Mouse (Mus musculus) small intestine, adult 2 months (tissue): Measurements from ENCODE around the gene Parvb. TPM values are rescaled to one million over a fixed set of nuclear protein-coding genes. Genes with fewer than 3 reads are reported as not detected.

Experiments used
- H3K27ac ChIP-seq: fragments of 200-500 bp; 2 replicates; pipeline ENCODE4 v1.5.1; 2012; ENCODE audit warnings: low read depth, low read length, control low read depth, inconsistent platforms; ENCODE audit not compliant: insufficient read depth
- H3K27me3 ChIP-seq: fragments of 200-500 bp; 2 replicates; pipeline ENCODE4 v1.6.1; 2012; ENCODE audit warnings: mild to moderate bottlenecking, moderate library complexity, low read length, inconsistent platforms; ENCODE audit not compliant: control insufficient read depth, insufficient read depth
- H3K36me3 ChIP-seq: fragments of 200-500 bp; 2 replicates; pipeline ENCODE4 v1.6.1; 2012; ENCODE audit warnings: mild to moderate bottlenecking, low read length, control low read depth, inconsistent platforms; ENCODE audit not compliant: control insufficient read depth, insufficient read depth
- H3K4me1 ChIP-seq: fragments of 200-500 bp; 2 replicates; pipeline ENCODE4 v1.6.1; 2012; ENCODE audit warnings: low read length, inconsistent platforms, mixed read lengths; ENCODE audit not compliant: control insufficient read depth, insufficient read depth, insufficient read length
- H3K4me3 ChIP-seq: fragments of 200-500 bp; 2 replicates; pipeline ENCODE4 v1.5.1; 2012; ENCODE audit warnings: low read depth, mild to moderate bottlenecking, control low read depth, inconsistent platforms, low read length, moderate library complexity
- CTCF ChIP-seq: fragments of 200-500 bp; IDR thresholded peaks from 2 replicates; pipeline ENCODE4 v1.5.1; 2012; ENCODE audit warnings: low read depth, mild to moderate bottlenecking, control low read depth, inconsistent platforms, low read length, moderate library complexity, mixed read lengths; ENCODE audit not compliant: insufficient replicate concordance, insufficient read length; ENCODE audit errors: extremely low read depth
- POLR2A ChIP-seq: fragments of 200-500 bp; IDR thresholded peaks from 2 replicates; pipeline ENCODE4 v1.6.1; 2012; ENCODE audit warnings: low read depth, mild to moderate bottlenecking, control low read depth, inconsistent platforms, low read length, moderate library complexity
- WGBS: fragments of 180-500 bp; shearing (Covaris S2); methylation state at CpG from one replicate; pipeline ENCODE4 v1.1.7; 2018; 5-methylcytosine and 5-hydroxymethylcytosine counted together
- polyA plus RNA-seq: library from polyadenylated mRNA; depleted of rRNA; stranded (reverse); fragments of >200 nt; gene quantifications from 2 replicates; pipeline ENCODE4 v1.2.3, GENCODE M21; 2012

Parvb gene
- polyA plus RNA-seq, 1 experiment = 2.9 TPM

DNA sequence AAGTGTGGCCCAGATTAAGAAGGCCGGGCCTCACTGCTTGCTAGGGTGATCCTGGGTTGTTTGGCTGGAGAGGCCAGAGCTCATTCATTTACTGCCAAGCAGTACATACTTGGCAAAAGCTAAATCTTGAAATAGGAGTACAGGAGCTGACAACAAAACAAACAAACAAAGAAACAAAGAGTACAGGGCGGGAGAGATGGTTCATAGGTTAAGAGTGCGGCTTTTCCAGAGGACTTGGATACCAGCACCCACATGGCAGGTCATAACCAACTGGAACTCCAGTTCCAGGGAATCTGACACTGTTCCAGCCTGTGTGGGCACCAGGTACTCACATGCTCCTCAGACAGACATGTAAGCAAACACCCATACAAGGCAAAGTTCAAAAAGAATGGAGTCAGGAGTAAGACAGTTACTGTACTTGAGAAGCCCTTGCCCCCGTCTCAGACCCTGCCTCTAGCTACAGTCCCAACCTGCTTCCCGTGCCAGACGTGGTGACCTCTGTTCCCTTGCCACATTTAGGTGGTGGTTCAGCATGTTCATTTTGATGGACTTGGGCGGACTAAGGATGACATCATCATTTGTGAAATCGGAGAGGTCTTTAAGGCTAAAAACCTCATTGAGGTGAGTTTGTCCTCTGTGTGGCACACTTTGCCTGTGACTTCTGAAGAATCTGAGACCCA, 35.2 kb upstream of the Parvb start:
- 86% methylated on average over 8 of the region's 8 CpGs for WGBS
- Histone ChIP-seq H3K4me3 (no peak overlapping the region), H3K27ac (no peak overlapping the region), H3K4me1 (no peaks in the 10 kb centered on the region; the same call in 1 of the 2 replicates), H3K36me3 (peaks cover 54% of the 10 kb centered on the region), H3K27me3 (no peaks in the 10 kb centered on the region)
- TF ChIP-seq POLR2A (no peak), CTCF (no peak)

DNA sequence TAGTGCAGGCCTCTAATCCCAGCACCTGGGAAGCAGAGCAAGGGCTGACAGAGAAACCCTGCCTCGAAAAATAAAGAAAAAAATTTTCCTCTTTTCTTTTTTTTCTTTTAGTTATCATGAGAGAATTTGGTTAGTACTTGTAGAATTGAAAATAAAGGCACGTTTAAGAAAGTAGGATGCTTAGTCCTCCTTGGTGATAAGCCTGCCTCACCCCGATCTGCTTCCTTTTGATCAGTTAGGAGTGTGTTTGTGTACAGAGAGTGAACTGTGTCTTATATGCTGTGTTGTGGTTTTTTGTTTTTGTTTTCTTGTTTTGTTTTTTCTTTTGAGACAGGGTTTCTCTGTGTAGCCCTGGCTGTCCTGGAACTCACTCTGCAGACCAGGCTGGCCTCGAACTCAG, 24.5 kb upstream of the Parvb start:
- H3K27ac ChIP-seq = no peak overlapping the region
- WGBS = 86% methylated on average over 4 of the region's 4 CpGs
- peaks cover 69% of the 10 kb centered on the region for H3K36me3 ChIP-seq
- no peak overlapping the region for H3K4me3 ChIP-seq
- TF ChIP-seq CTCF = no peak
- H3K4me1 ChIP-seq = peaks cover 2% of the 10 kb centered on the region; the same call in 1 of the 2 replicates
- H3K27me3 ChIP-seq = no peaks in the 10 kb centered on the region

GRCm38 (mm10) chr15:84209517-84210412, 22.1 kb upstream of the Parvb start:
- WGBS = 79% methylated on average over 11 of the region's 11 CpGs
- Histone ChIP-seq H3K27ac (no peak overlapping the region), H3K36me3 (peaks cover 62% of the 10 kb centered on the region)

DNA sequence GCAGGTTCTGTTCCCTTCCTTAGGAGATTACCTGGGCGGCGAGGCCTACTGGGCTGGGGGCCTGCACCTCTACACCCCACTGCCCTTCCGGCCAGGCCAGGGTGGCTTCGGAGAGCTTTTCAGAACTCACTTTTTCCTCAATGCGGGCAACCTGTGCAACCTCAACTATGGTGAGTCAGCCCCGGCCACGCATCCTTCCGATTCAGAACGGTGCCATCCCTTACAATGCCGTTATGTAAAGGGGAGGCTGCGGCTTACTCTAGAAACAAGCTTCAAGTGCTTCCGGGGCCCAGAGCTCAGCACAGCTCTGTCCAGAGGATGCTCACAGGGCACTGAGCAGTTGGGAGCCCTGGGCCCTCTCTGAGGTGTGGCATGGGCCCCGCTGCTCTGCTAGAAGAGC, 21.4 kb upstream of the Parvb start:
- no peak overlapping the region for H3K4me3 ChIP-seq
- H3K36me3 ChIP-seq = peaks cover 60% of the 10 kb centered on the region
- peaks cover 4% of the 10 kb centered on the region; the same call in 1 of the 2 replicates for H3K4me1 ChIP-seq
- 92% methylated on average over 13 of the region's 13 CpGs for WGBS
- H3K27me3 ChIP-seq = no peaks in the 10 kb centered on the region
- TF ChIP-seq POLR2A (no peak), CTCF (no peak)
- no peak overlapping the region for H3K27ac ChIP-seq

More at GRCm38 (mm10) chr15:84209517-84210412, 22.1 kb upstream of the Parvb start:
- Histone ChIP-seq H3K4me3 (no peak overlapping the region), H3K4me1 (peaks cover 4% of the 10 kb centered on the region; the same call in 1 of the 2 replicates), H3K27me3 (no peaks in the 10 kb centered on the region)
- TF ChIP-seq POLR2A (no peak), CTCF (no peak)

- H3K36me3 ChIP-seq = peaks cover 56% of the 10 kb centered on the region
- 89% methylated on average over 13 of the region's 13 CpGs for WGBS
- H3K27ac ChIP-seq = no peak overlapping the region
- H3K27me3 ChIP-seq = no peaks in the 10 kb centered on the region
- H3K4me3 ChIP-seq = no peak overlapping the region
- TF ChIP-seq CTCF (no peak), POLR2A (no peak)
- H3K4me1 ChIP-seq = peaks cover 4% of the 10 kb centered on the region; the same call in 1 of the 2 replicates
These were observed 20.9 kb upstream of the Parvb start for GRCm38 (mm10) chr15:84210941-84211340.

DNA sequence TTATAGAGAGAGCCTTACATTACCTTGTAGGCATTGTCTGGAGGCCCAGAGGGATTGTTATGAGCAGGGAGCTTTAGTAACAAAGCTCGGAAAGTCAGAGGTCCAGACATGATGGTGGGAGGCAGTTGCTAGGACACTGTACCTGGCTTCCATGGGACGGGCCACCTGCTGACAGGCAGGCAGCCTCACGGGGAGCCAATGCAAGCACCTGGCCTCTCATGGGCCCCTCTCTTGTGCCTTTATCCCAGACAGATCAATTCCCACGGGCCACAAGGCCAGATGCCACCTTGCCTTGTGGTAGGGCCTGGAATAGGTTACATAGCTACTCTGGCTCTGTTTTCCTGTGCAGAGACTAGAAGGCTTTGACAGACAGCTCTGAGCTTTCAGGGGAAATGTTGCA, 20.3 kb upstream of the Parvb start:
- H3K27ac ChIP-seq = no peak overlapping the region
- no peaks in the 10 kb centered on the region for H3K27me3 ChIP-seq
- H3K4me3 ChIP-seq = no peak overlapping the region
- H3K4me1 ChIP-seq = peaks cover 4% of the 10 kb centered on the region; the same call in 1 of the 2 replicates
- H3K36me3 ChIP-seq = peaks cover 54% of the 10 kb centered on the region
- 76% methylated on average over 4 of the region's 4 CpGs for WGBS
- no peak for TF ChIP-seq CTCF
- TF ChIP-seq POLR2A = no peak
